Mouse (Mus musculus): ENCODE results near the gene Ehhadh. TPM values are rescaled to one million over a fixed set of nuclear protein-coding genes. Genes with fewer than 3 reads are reported as not detected.
"Not testable (repeated sequence)": the region's sequence is repeated elsewhere in the genome, so short reads cannot be mapped to it uniquely, and the experiment has no call there.

The Ehhadh gene
- polyA plus RNA-seq, 1 experiment from 2014 or later: 2.2 TPM

GRCm38 (mm10) chr16:21793875-21794696 lies 6.5 kb upstream of the Ehhadh start, which contains the start of gene Map3k13:
Gene Map3k13 (plus strand): TSS chr16:21794346.
- 2% methylated on average over 47 of the region's 47 CpGs for WGBS
- Histone ChIP-seq H3K27me3 (replicated peaks) (no peaks in the 10 kb centered on the region), H3K36me3 (peaks cover under 1% of the 10 kb centered on the region; the same call in 1 of the 2 replicates), H3K9ac (peak within 1 kb of the TSS; percentile 90), H3K4me2 (peak within 1 kb of the TSS; percentile 90), H3K4me1 (peaks cover 18% of the 10 kb centered on the region), H3K9me3 (no peaks in the 10 kb centered on the region), H3K27ac (replicated peaks) (peak within 1 kb of the TSS; percentile 89), H3K4me3 (peak within 1 kb of the TSS; percentile 89)
- ATAC-seq (ENCODE audit: extremely low read depth, insufficient number of reproducible peaks, low FRiP score, low TSS enrichment): peak; percentile 94

- WGBS: 26% methylated on average over 2 of the region's 2 CpGs
- not testable (repeated sequence) for ATAC-seq (ENCODE audit: extremely low read depth, insufficient number of reproducible peaks, low FRiP score, low TSS enrichment)
Measured at GRCm38 (mm10) chr16:21793080-21793810, 5.6 kb upstream of the Ehhadh start.

GRCm38 (mm10) chr16:21791779-21792178 lies 4.2 kb upstream of the Ehhadh start:
- no peak overlapping the region for H3K4me2 ChIP-seq
- no peak for ATAC-seq (ENCODE audit: extremely low read depth, insufficient number of reproducible peaks, low FRiP score, low TSS enrichment)
- 26% methylated on average over 3 of the region's 3 CpGs for WGBS
- H3K27ac ChIP-seq (replicated peaks): no peak overlapping the region
- H3K4me1 ChIP-seq: peaks cover 32% of the 10 kb centered on the region
- no peaks in the 10 kb centered on the region for H3K36me3 ChIP-seq
- H3K4me3 ChIP-seq: no peak overlapping the region
- H3K27me3 ChIP-seq (replicated peaks): no peaks in the 10 kb centered on the region
- H3K9me3 ChIP-seq: no peaks in the 10 kb centered on the region
- H3K9ac ChIP-seq: no peak overlapping the region

More at GRCm38 (mm10) chr16:21793080-21793810, 5.6 kb upstream of the Ehhadh start:
- H3K27me3 ChIP-seq (replicated peaks); H3K9me3 ChIP-seq; H3K36me3 ChIP-seq: not testable (repeated sequence)
- Histone ChIP-seq H3K27ac (replicated peaks) (peak overlapping the region; percentile 89), H3K4me1 (peaks cover 18% of the 10 kb centered on the region), H3K9ac (peak overlapping the region; percentile 90), H3K4me3 (peak overlapping the region; percentile 89), H3K4me2 (peak overlapping the region; percentile 90)

GRCm38 (mm10) chr16:21790469-21790868 lies 2.9 kb upstream of the Ehhadh start:
- Histone ChIP-seq H3K4me1 (peaks cover 30% of the 10 kb centered on the region), H3K4me2 (no peak overlapping the region), H3K9ac (no peak overlapping the region), H3K27ac (replicated peaks) (no peak overlapping the region), H3K36me3 (no peaks in the 10 kb centered on the region), H3K4me3 (no peak overlapping the region), H3K27me3 (replicated peaks) (no peaks in the 10 kb centered on the region), H3K9me3 (no peaks in the 10 kb centered on the region)
- ATAC-seq (ENCODE audit: extremely low read depth, insufficient number of reproducible peaks, low FRiP score, low TSS enrichment): no peak
- 13% methylated on average over 1 of the region's 1 CpGs for WGBS

- ATAC-seq (ENCODE audit: extremely low read depth, insufficient number of reproducible peaks, low FRiP score, low TSS enrichment): no peak
- Histone ChIP-seq H3K4me1 (peaks cover 24% of the 10 kb centered on the region), H3K4me2 (no peak overlapping the region), H3K9me3 (no peaks in the 10 kb centered on the region), H3K27ac (replicated peaks) (no peak overlapping the region), H3K4me3 (no peak overlapping the region), H3K27me3 (replicated peaks) (no peaks in the 10 kb centered on the region), H3K9ac (no peak overlapping the region), H3K36me3 (no peaks in the 10 kb centered on the region)
- 77% methylated on average over 2 of the region's 2 CpGs for WGBS
Measured at GRCm38 (mm10) chr16:21789180-21789579, 1.6 kb upstream of the Ehhadh start.

GRCm38 (mm10) chr16:21788581-21788980 lies 974 bp upstream of the Ehhadh start:
- Histone ChIP-seq H3K27me3 (replicated peaks) (no peaks in the 10 kb centered on the region), H3K9me3 (no peaks in the 10 kb centered on the region), H3K27ac (replicated peaks) (no peak overlapping the region), H3K4me1 (peaks cover 21% of the 10 kb centered on the region), H3K4me2 (no peak overlapping the region; the same call in 1 of the 2 replicates), H3K4me3 (no peak overlapping the region), H3K36me3 (no peaks in the 10 kb centered on the region), H3K9ac (no peak overlapping the region)
- 43% methylated on average over 3 of the region's 3 CpGs for WGBS
- ATAC-seq (ENCODE audit: extremely low read depth, insufficient number of reproducible peaks, low FRiP score, low TSS enrichment): no peak

GRCm38 (mm10) chr16:21786317-21786716 lies 1.3 kb downstream of the Ehhadh start:
- Histone ChIP-seq H3K27ac (replicated peaks) (no peak overlapping the region), H3K4me1 (peaks cover 14% of the 10 kb centered on the region), H3K4me3 (no peak overlapping the region), H3K36me3 (no peaks in the 10 kb centered on the region), H3K9me3 (no peaks in the 10 kb centered on the region), H3K4me2 (no peak overlapping the region), H3K9ac (no peak overlapping the region), H3K27me3 (replicated peaks) (no peaks in the 10 kb centered on the region)
- WGBS: 84% methylated on average over 8 of the region's 8 CpGs
- no peak for ATAC-seq (ENCODE audit: extremely low read depth, insufficient number of reproducible peaks, low FRiP score, low TSS enrichment)

GRCm38 (mm10) chr16:21785000-21785399 lies 2.6 kb downstream of the Ehhadh start:
- H3K9ac ChIP-seq: no peak overlapping the region
- H3K27me3 ChIP-seq (replicated peaks): no peaks in the 10 kb centered on the region
- no peak overlapping the region for H3K4me3 ChIP-seq
- no peaks in the 10 kb centered on the region for H3K9me3 ChIP-seq
- peaks cover 14% of the 10 kb centered on the region for H3K4me1 ChIP-seq
- no peak overlapping the region for H3K4me2 ChIP-seq
- no peak overlapping the region for H3K27ac ChIP-seq (replicated peaks)
- ATAC-seq (ENCODE audit: extremely low read depth, insufficient number of reproducible peaks, low FRiP score, low TSS enrichment): no peak
- no peaks in the 10 kb centered on the region for H3K36me3 ChIP-seq
- WGBS: 69% methylated on average over 4 of the region's 4 CpGs

- WGBS: 61% methylated on average over 2 of the region's 2 CpGs
- H3K9me3 ChIP-seq: no peaks in the 10 kb centered on the region
- no peaks in the 10 kb centered on the region for H3K27me3 ChIP-seq (replicated peaks)
- H3K9ac ChIP-seq: no peak overlapping the region
- H3K27ac ChIP-seq (replicated peaks): no peak overlapping the region
- no peaks in the 10 kb centered on the region for H3K36me3 ChIP-seq
- no peak overlapping the region for H3K4me3 ChIP-seq
- ATAC-seq (ENCODE audit: extremely low read depth, insufficient number of reproducible peaks, low FRiP score, low TSS enrichment): no peak
- H3K4me1 ChIP-seq: peaks cover 9% of the 10 kb centered on the region
- no peak overlapping the region for H3K4me2 ChIP-seq
Measured at GRCm38 (mm10) chr16:21782807-21783206, 4.8 kb downstream of the Ehhadh start.

- H3K36me3 ChIP-seq: no peaks in the 10 kb centered on the region
- no peak overlapping the region for H3K4me3 ChIP-seq
- H3K4me2 ChIP-seq: no peak overlapping the region
- ATAC-seq (ENCODE audit: extremely low read depth, insufficient number of reproducible peaks, low FRiP score, low TSS enrichment): no peak
- no peaks in the 10 kb centered on the region for H3K27me3 ChIP-seq (replicated peaks)
- no peaks in the 10 kb centered on the region for H3K9me3 ChIP-seq
- peaks cover under 1% of the 10 kb centered on the region; the same call in 1 of the 2 replicates for H3K4me1 ChIP-seq
- no peak overlapping the region for H3K9ac ChIP-seq
- WGBS: 78% methylated on average over 3 of the region's 3 CpGs
- H3K27ac ChIP-seq (replicated peaks): no peak overlapping the region
Measured at GRCm38 (mm10) chr16:21781895-21782294, 5.7 kb downstream of the Ehhadh start.

- WGBS: 59% methylated on average over 3 of the region's 3 CpGs
- ATAC-seq (ENCODE audit: extremely low read depth, insufficient number of reproducible peaks, low FRiP score, low TSS enrichment): no peak
- no peaks in the 10 kb centered on the region for H3K27me3 ChIP-seq (replicated peaks)
- no peak overlapping the region for H3K4me3 ChIP-seq
- H3K36me3 ChIP-seq: no peaks in the 10 kb centered on the region
- H3K9ac ChIP-seq: no peak overlapping the region
- no peaks in the 10 kb centered on the region for H3K9me3 ChIP-seq
- no peaks in the 10 kb centered on the region for H3K4me1 ChIP-seq
- H3K27ac ChIP-seq (replicated peaks): no peak overlapping the region
- H3K4me2 ChIP-seq: no peak overlapping the region
Measured at GRCm38 (mm10) chr16:21781277-21781676, 6.3 kb downstream of the Ehhadh start.

Data from heart, embryonic 13.5 days (tissue).